Mouse (Mus musculus) liver, postnatal 0 days (tissue): Measurements from ENCODE around the gene Gm973.

Experiments
- CTCF ChIP-seq: sonication (generic); IDR thresholded peaks from 2 replicates; pipeline ENCODE4 v1.5.1; 2016; ENCODE audit warnings: antibody characterized with exemption, low read depth
- EP300 ChIP-seq: IDR thresholded peaks from 2 replicates; pipeline ENCODE4 v1.6.1; 2016; ENCODE audit warnings: antibody characterized with exemption, low read depth, mild to moderate bottlenecking

GRCm38 (mm10) chr1:59619201-59619600, 103.1 kb downstream of the Gm973 start:
- TF ChIP-seq EP300, result no peak
- TF ChIP-seq CTCF, result no peak
